ENCODE assay signal across 21 mouse cellular contexts in the genomic region with DNA sequence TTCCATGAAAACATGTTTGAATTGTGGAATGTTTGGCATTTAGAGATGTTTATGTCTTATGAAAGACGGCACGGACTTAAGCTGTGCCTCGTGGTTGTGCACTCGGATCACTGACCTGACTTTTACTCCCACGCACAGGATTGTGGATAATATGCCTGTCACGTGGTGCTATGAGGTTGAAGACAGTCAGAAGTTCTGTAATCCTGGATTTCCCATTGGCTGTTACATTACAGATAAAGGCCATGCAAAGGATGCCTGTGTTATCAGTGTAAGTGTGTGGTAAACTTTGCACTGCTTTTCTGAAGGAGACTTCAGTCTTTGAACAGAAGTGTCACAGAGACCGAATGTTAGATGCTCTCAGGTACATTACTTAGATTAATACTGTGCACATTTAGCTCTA.
"Had no signal": no experiment of that assay in that cellular context is flagged by ENCODE, and none has a peak within 500 bp of the region (broad histone marks: within the 10 kb centered on the region; RNA-seq: fewer than 3 reads in every experiment).

No protein-coding gene starts in this region.

- DNase-seq: lung, adult 18-20 months; lung, postnatal 14 days; lung, postnatal 4 days; retina, postnatal 1 day; right cerebral cortex, adult 18-20 months; right cerebral cortex, postnatal 25 days; right cerebral cortex, postnatal 4 days; spleen, adult 18-20 months; thymus, adult 2 months; thymus, postnatal 25 days; thymus, postnatal 4 days had no signal

- H3K27me3 ChIP-seq: lung, embryonic 15.5 days; midbrain, embryonic 13.5 days; midbrain, embryonic 15.5 days; neural tube, embryonic 13.5 days; neural tube, embryonic 15.5 days; stomach, embryonic 15.5 days had no signal

- H3K4me1 ChIP-seq: lung, embryonic 15.5 days; midbrain, embryonic 13.5 days; midbrain, embryonic 15.5 days; neural tube, embryonic 13.5 days; stomach, embryonic 15.5 days had no signal

- H3K9me3 ChIP-seq: lung, embryonic 15.5 days; midbrain, embryonic 13.5 days; midbrain, embryonic 15.5 days; neural tube, embryonic 13.5 days; neural tube, embryonic 15.5 days; stomach, embryonic 15.5 days had no signal

- H3K9ac ChIP-seq: lung, embryonic 15.5 days; midbrain, embryonic 13.5 days; midbrain, embryonic 15.5 days; neural tube, embryonic 13.5 days; neural tube, embryonic 15.5 days; stomach, embryonic 15.5 days had no signal

- H3K27ac ChIP-seq: lung, embryonic 15.5 days; midbrain, embryonic 13.5 days; midbrain, embryonic 15.5 days; neural tube, embryonic 13.5 days; neural tube, embryonic 15.5 days; stomach, embryonic 15.5 days; stomach, postnatal 0 days had no signal

- H3K4me3 ChIP-seq: lung, embryonic 15.5 days; midbrain, embryonic 13.5 days; midbrain, embryonic 15.5 days; myocyte; neural tube, embryonic 13.5 days; neural tube, embryonic 15.5 days; stomach, embryonic 15.5 days had no signal

- H3K4me2 ChIP-seq: lung, embryonic 15.5 days; midbrain, embryonic 11.5 days; midbrain, embryonic 13.5 days; midbrain, embryonic 15.5 days; neural tube, embryonic 13.5 days; neural tube, embryonic 15.5 days; stomach, embryonic 15.5 days had no signal

- ATAC-seq: lung, postnatal 0 days; midbrain, embryonic 13.5 days; midbrain, embryonic 15.5 days had no signal
